Mouse (Mus musculus) left cerebral cortex, adult 8-10 months (tissue): ENCODE results near the gene Olfr1311. TPM values are rescaled to one million over a fixed set of nuclear protein-coding genes. Genes with fewer than 3 reads are reported as not detected.
"Not testable (repeated sequence)": the region's sequence is repeated elsewhere in the genome, so short reads cannot be mapped to it uniquely, and the experiment has no call there.

ENCODE experiments used
- DNase-seq, 2 experiments: peaks; one replicate each; pipeline ENCODE4 v3.0.0; 2022; ENCODE audit warnings: low spot score in 2 of 2
- total RNA-seq, 4 experiments: library from RNA; stranded (reverse); gene quantifications; 2 replicates each; pipeline ENCODE4 v1.2.4; 2022

Gene Olfr1311
- total RNA-seq, result not detected

DNA sequence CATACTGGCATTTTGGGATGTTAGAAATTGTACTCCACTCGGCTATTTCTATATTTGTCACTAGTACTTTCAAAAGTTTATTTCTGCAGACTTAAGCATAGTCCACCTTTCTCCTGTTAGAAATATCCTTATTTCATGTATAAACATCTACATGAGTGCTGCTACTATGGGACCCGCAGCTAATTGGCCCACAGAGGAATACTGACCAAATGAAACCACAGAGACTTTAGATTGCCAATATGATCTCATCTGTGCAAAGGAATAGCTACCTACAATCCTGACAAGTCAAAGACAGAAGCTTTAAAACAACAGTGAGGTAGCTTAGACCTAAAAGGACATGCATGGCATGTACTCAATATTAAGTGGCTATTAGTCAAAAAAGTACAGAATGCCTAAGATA lies at the start of gene Olfr1311:
Gene Olfr1311 (minus strand): TSS at position 101 of the 400 bp plus-strand sequence.
- no peak for DNase-seq

DNA sequence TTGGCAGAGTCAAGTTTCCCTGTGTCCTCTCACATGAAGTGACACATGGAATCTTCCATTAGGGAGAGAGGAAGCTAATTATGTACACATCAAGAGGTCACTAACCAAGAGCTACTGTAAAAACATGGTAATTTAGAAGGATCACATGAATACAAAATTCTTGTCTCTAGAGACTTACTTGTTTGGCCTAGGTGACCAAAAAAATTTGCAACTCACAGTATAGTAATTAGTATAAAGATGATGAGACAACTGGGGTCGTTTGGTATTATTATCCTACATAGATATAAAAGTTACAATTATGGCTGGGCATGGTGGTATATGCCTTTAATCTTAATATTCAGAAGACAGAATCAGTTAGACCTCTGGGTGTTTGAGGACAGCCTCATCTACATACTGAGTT lies 25.9 kb upstream of the Olfr1311 start, which contains the start of gene Olfr1312:
Gene Olfr1312 (minus strand): TSS at position 101 of the 400 bp plus-strand sequence.
- no peak for DNase-seq

DNA sequence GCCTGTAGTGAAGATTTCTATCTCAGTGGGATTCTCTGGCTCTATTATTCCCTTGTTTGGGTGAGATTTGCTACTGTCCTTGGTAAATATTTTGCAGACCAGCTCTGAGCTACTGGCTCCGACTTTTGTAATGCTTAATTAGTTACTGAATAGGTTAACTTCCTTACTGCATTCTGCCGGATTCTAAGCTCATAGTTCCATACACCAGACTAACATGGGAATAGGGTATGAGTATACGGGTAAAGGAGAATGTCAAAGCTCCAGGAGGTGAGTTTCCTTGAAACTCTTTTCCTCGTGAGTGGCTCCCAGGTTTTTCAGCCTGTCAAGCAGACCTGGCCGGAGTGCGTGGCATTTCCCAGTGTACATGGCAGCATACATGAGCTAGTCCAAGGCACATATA lies 2.8 kb upstream of the Olfr1311 start:
- not testable (repeated sequence) for DNase-seq

DNA sequence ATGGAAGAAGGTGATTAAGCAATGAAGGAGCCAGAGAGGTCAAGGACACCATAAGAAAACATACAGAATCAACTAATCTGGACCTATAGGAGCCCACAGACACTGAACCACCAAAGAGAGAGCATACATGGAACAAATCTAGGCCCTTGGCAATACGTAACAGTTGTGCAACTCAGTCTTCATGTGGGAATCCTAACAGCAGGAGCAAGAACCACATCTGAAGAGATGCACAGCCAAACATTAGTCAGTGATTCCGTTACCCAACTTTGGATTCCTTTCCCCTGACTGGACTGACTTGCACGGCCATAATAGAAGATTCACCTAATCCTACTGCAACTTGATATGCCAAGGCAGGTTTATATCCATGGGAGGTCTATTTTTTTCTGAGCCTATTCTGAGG lies 9.3 kb downstream of the Olfr1311 start:
- no peak for DNase-seq

DNA sequence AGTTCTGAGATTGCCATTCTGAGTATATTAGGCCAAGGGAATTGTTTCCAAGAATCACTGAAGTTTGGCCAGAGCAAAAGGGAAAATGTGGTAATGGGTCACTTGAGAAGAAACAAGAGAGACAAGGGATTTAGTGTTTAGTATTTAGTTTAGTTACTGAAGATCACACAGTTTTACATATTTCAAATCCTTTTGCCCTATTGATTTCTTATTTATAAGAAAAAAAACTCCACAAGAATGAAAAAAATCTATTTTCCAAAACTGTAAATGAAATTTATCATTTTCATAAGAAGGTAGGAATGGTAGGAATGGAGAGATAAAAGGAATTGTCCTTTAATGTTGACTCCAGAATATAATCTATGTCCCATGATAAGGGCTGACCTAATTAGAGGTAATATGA lies 11.6 kb downstream of the Olfr1311 start, which contains the start of gene Olfr1310:
Gene Olfr1310 (minus strand): TSS at position 101 of the 400 bp plus-strand sequence.
- DNase-seq, result no peak

DNA sequence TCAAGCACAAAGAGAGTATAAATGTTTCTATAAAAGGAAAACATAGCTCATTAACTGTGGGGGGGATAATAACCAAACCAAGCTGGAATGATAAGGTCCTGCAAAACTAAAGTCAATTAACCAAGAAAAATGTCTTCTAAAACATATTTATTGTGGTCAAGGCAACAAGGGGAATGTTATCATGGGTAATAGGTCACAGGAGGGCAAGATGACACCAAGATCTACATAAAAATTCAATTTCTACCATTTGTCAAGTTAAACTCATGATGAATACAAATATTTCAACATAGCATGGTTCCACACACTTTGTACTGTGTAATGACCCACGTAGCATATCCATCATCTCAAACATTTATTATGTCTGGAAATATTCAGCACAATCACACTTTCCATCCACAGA lies 34.0 kb downstream of the Olfr1311 start, which contains the start of gene Olfr1309:
Gene Olfr1309 (minus strand): TSS at position 101 of the 400 bp plus-strand sequence.
- DNase-seq, result no peak

Other genes starting within 250 kb of the Olfr1311 start
- gene Olfr1302, start 247.0 kb downstream of the Olfr1311 start, total RNA-seq, result not detected
- not detected for gene Olfr1303, start 204.1 kb downstream of the Olfr1311 start, total RNA-seq
- gene Olfr1305, start 147.3 kb downstream of the Olfr1311 start, total RNA-seq, result not detected
- not detected for gene Olfr1306, start 108.1 kb downstream of the Olfr1311 start, total RNA-seq
- gene Olfr1307, start 75.0 kb downstream of the Olfr1311 start, total RNA-seq, result under 1 TPM; 0.02 to 0.04 (median 0.03) TPM
- not detected for gene Olfr1308, start 59.5 kb downstream of the Olfr1311 start, total RNA-seq
- gene Olfr1309, start 34.1 kb downstream of the Olfr1311 start, total RNA-seq, result not detected
- gene Olfr1310, start 11.7 kb downstream of the Olfr1311 start, total RNA-seq, result not detected
- not detected for gene Olfr1312, start 25.8 kb upstream of the Olfr1311 start, total RNA-seq
- gene Olfr1313, start 53.4 kb upstream of the Olfr1311 start, total RNA-seq, result not detected
- not detected for gene Olfr1314, start 72.4 kb upstream of the Olfr1311 start, total RNA-seq
- gene Olfr1315-ps1, start 91.0 kb upstream of the Olfr1311 start, total RNA-seq, result not detected
- gene Olfr1316, start 110.6 kb upstream of the Olfr1311 start, total RNA-seq, result not detected
- not detected for gene Olfr1317, start 115.9 kb upstream of the Olfr1311 start, total RNA-seq
- not detected for gene Olfr1318, start 129.8 kb upstream of the Olfr1311 start, total RNA-seq
- gene Lpcat4, start 215.1 kb upstream of the Olfr1311 start, total RNA-seq, result 100 to 1,000 TPM; 153 to 175 (median 161) TPM
- gene Nutm1, start 234.9 kb upstream of the Olfr1311 start, total RNA-seq, result under 1 TPM in 1 of 4 experiments, not detected in 3; 0.09 TPM
- gene Nop10, start 237.5 kb upstream of the Olfr1311 start, total RNA-seq, result 10 to 100 TPM; 49.0 to 56.9 (median 52.8) TPM
- gene Slc12a6, start 241.4 kb upstream of the Olfr1311 start, total RNA-seq, result 100 to 1,000 TPM; 105 to 127 (median 118) TPM
- 1 to 10 TPM; 1.9 to 4.3 (median 2.9) TPM for gene Gm21985, start 241.9 kb upstream of the Olfr1311 start, total RNA-seq